ENCODE assay signal across 14 mouse cellular contexts in the genomic region with DNA sequence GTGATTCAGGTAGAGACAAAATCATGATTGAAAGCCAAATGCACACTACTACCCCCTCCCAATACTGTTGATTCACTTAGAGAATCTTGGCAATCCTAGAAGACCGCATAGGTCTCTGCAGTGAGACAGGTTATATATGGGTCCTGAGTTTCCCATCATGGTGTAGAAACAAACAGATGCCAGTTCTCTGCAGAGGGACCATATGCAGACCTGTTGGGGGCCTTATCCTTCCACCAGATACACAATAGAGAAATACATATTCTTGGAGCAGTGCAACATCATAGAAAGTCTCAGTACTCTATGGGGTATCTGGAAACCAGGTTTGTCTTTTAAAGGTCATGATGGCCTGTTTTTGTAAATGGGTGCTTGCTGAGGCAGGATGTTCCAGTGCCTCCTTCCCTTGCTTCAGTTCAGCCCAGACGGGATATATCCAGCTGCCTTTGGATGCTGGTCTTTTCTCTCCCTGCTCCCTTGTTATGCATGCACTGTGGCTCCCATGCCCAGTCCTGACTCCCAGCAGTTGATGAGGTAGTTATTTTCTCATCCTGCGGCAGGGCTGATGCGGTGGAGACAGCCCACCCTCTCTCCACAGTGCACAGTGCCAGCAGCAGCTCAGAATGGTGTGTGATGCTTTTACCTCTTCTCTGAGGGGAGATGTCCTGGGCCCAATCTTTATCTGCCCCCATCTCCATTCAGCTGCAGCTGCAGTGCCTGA. TPM values are rescaled to one million over a fixed set of nuclear protein-coding genes. Genes with fewer than 3 reads are reported as not detected.
DNase-seq lines count a peak whose midpoint lies in the region; ATAC-seq and TF ChIP-seq lines count a peak whose summit lies in the region.
"Had no signal": no experiment of that assay in that cellular context is flagged by ENCODE, and none has a peak within 500 bp of the region (broad histone marks: within the 10 kb centered on the region; RNA-seq: fewer than 3 reads in every experiment).

No protein-coding gene starts in this region.

- H3K36me3 ChIP-seq in midbrain, embryonic 15.5 days (replicated peaks): 0 out of 2 replicates have a peak, but pooled peaks cover 4% of the 10 kb centered on the region

- 22% methylated on average over 4 of the region's 4 CpGs for WGBS in cerebellum, adult 2 months
- 60% methylated on average over 4 of the region's 4 CpGs for WGBS in midbrain, embryonic 15.5 days

- peak; percentile 42 for DNase-seq in cerebellum, adult 11-12 months
- no peak for DNase-seq in cerebellum, postnatal 4 days (ENCODE audit: low spot score in 2 of 2)
- DNase-seq in layer of hippocampus, adult 2 months (ENCODE audit: low spot score in 2 of 2): no peak
- no peak for DNase-seq in layer of hippocampus, adult 9-11 months
- peak in 1 of 2 experiments; percentile 61 for DNase-seq in cerebellum, adult 2 months
- no peak for DNase-seq in urinary bladder, postnatal 14 days (ENCODE audit: low spot score)
- DNase-seq: heart, adult 2 months; lung, adult 2 months; thymus, postnatal 4 days had no signal

- H3K4me2 ChIP-seq in midbrain, embryonic 15.5 days: no peak overlapping the region
- H3K4me2 ChIP-seq: kidney, embryonic 15.5 days had no signal

- no peak overlapping the region for H3K9ac ChIP-seq in midbrain, embryonic 15.5 days
- H3K9ac ChIP-seq: kidney, embryonic 15.5 days had no signal

- no peak overlapping the region for H3K4me3 ChIP-seq in layer of hippocampus, adult 2 months
- H3K4me3 ChIP-seq in cerebellum, adult 2 months (replicated peaks; ENCODE audit: insufficient read depth, low read depth, low read length): no peak overlapping the region
- H3K4me3 ChIP-seq in midbrain, embryonic 15.5 days: no peak overlapping the region
- H3K4me3 ChIP-seq: erythroblast, embryonic 14.5 days; heart, adult 2 months; kidney, embryonic 15.5 days had no signal

- peak; percentile 28; the same call in 1 of the 2 replicates for TF ChIP-seq POLR2A in cerebellum, adult 2 months (IDR thresholded peaks at IDR 0.05; ENCODE audit: borderline replicate concordance, insufficient read depth, low read length)

- peak overlapping the region; percentile 54 for H3K27ac ChIP-seq in layer of hippocampus, adult 2 months
- H3K27ac ChIP-seq in cerebellum, adult 2 months (ENCODE audit: insufficient read depth, low read length): peak overlapping the region; percentile 99
- peak overlapping the region; percentile 62 for H3K27ac ChIP-seq in midbrain, embryonic 15.5 days
- H3K27ac ChIP-seq: kidney, embryonic 15.5 days had no signal

- TF ChIP-seq CTCF in layer of hippocampus, adult 2 months (conservative IDR thresholded peaks at IDR 0.05): no peak
- no peak for TF ChIP-seq CTCF in cerebellum, adult 2 months (IDR thresholded peaks at IDR 0.05; ENCODE audit: borderline replicate concordance, insufficient read depth, low read depth, low read length)

- no peaks in the 10 kb centered on the region for H3K9me3 ChIP-seq in midbrain, embryonic 15.5 days
- H3K9me3 ChIP-seq: kidney, embryonic 15.5 days had no signal

- H3K4me1 ChIP-seq in cerebellum, adult 2 months (ENCODE audit: control insufficient read depth, insufficient read depth, low read length): peaks cover 44% of the 10 kb centered on the region
- peaks cover 8% of the 10 kb centered on the region; the same call in 1 of the 2 replicates for H3K4me1 ChIP-seq in midbrain, embryonic 15.5 days

- H3K27me3 ChIP-seq in cerebellum, adult 2 months (ENCODE audit: control insufficient read depth, insufficient read depth, low read length): no peaks in the 10 kb centered on the region
- no peaks in the 10 kb centered on the region for H3K27me3 ChIP-seq in midbrain, embryonic 15.5 days (replicated peaks)
- H3K27me3 ChIP-seq: kidney, embryonic 15.5 days; Patski had no signal

- peak; percentile 85 for ATAC-seq in midbrain, embryonic 15.5 days (replicated peaks)
- no peak for ATAC-seq in megakaryocyte, adult 5-6 weeks (ENCODE audit: poor library complexity, severe bottlenecking)
- ATAC-seq: Patski had no signal

RNA-seq across cellular contexts. Expression of gene Dnmt3a, which starts 44.8 kb away (rescaled TPM):
- 10 to 100 TPM; 70.3 to 82.5 TPM for total RNA-seq in layer of hippocampus, adult 2 months (2021)
- polyA plus RNA-seq in cerebellum, adult 2 months (2012; rRNA removed): 43.2 and 47.6 TPM in 2 replicates
- polyA plus RNA-seq in midbrain, embryonic 15.5 days (2015; fragmentation: Nextera tagmentation; extraction: Ambion mirVana): 144 and 152 TPM in 2 replicates
- 3.5 and 5.5 TPM in 2 replicates for total RNA-seq in megakaryocyte, adult 5-6 weeks (2015)
- total RNA-seq in megakaryocyte, adult 5-6 weeks (2017): 5.3 and 13.8 TPM in 2 replicates

Comparison
In these comparisons a context has a peak if more than half of its experiments do, and no peak if none do; other contexts are left out.
1. RNA of gene Dnmt3a, which starts 44.8 kb away (total RNA-seq): 70.3 to 82.5 TPM in layer of hippocampus, adult 2 months; 3.5 to 13.8 TPM in megakaryocyte, adult 5-6 weeks; every median in the first group is over 4 times any median in the second.
2. Peak in every context shown above with its lines, with median percentiles within 50 percentile points of each other: H3K27ac ChIP-seq.